Mouse (Mus musculus) heart, postnatal 0 days (tissue): Measurements from ENCODE around the gene Cpa5. TPM values are rescaled to one million over a fixed set of nuclear protein-coding genes. Genes with fewer than 3 reads are reported as not detected.

Source experiments
- ATAC-seq: fragments of 200-750 bp; cut with Nextera tagmentation; 2 replicates; pipeline ENCODE4 v1.8.0; 2017; ENCODE audit warnings: low read depth, moderate number of reproducible peaks, moderate library complexity; ENCODE audit not compliant: insufficient read depth
- DNase-seq: peaks from one replicate; pipeline ENCODE4 v3.0.0-alpha.2; 2016; ENCODE audit warnings: low spot score
- H3K27ac ChIP-seq: fragments of 300-500 bp; sonication (generic); 2 replicates; pipeline ENCODE4 v1.5.1; 2014; ENCODE audit warnings: low read depth, mild to moderate bottlenecking
- H3K27me3 ChIP-seq: fragments of 300-500 bp; sonication (generic); 2 replicates; pipeline ENCODE4 v1.6.1; 2014; ENCODE audit warnings: low read length, mixed read lengths; ENCODE audit not compliant: control insufficient read depth, insufficient read depth
- H3K36me3 ChIP-seq: fragments of 300-500 bp; sonication (generic); replicated peaks from 2 replicates; pipeline ENCODE4 v1.6.1; 2014; ENCODE audit warnings: low read length, mixed read lengths; ENCODE audit not compliant: control insufficient read depth, insufficient read depth
- H3K4me1 ChIP-seq: fragments of 300-500 bp; sonication (generic); 2 replicates; pipeline ENCODE4 v1.6.1; 2014; ENCODE audit warnings: antibody characterized with exemption; ENCODE audit not compliant: control insufficient read depth, insufficient read depth
- H3K4me2 ChIP-seq: fragments of 300-500 bp; sonication (generic); 2 replicates; pipeline ENCODE4 v1.6.1; 2014; ENCODE audit warnings: low read depth, mild to moderate bottlenecking, low read length, moderate library complexity
- H3K4me3 ChIP-seq: fragments of 300-500 bp; sonication (generic); 2 replicates; pipeline ENCODE4 v1.5.1; 2014; ENCODE audit warnings: low read depth, low read length
- H3K9ac ChIP-seq: fragments of 300-500 bp; sonication (generic); replicated peaks from 2 replicates; pipeline ENCODE4 v1.6.1; 2014; ENCODE audit warnings: low read depth, low read length, mixed read lengths
- H3K9me3 ChIP-seq: fragments of 300-500 bp; sonication (generic); replicated peaks from 2 replicates; pipeline ENCODE4 v1.6.1; 2016; ENCODE audit warnings: low read length; ENCODE audit not compliant: control insufficient read depth
- CTCF ChIP-seq: IDR thresholded peaks from 2 replicates; pipeline ENCODE4 v1.5.1; 2016; ENCODE audit warnings: antibody characterized with exemption, control low read depth, low read depth
- EP300 ChIP-seq: IDR thresholded peaks from 2 replicates; pipeline ENCODE4 v1.6.1; 2016; ENCODE audit warnings: antibody characterized with exemption, low read depth
- WGBS: fragments of 180-500 bp; shearing (Covaris S2); extraction: QIAGEN DNeasy Blood & Tissue Kit; methylation state at CpG from one replicate; pipeline ENCODE4 v1.1.7; 2014; 5-methylcytosine and 5-hydroxymethylcytosine counted together
- polyA plus RNA-seq: library from polyadenylated mRNA; unstranded; fragments of >200 nt; fragmentation: Nextera tagmentation; extraction: Ambion mirVana; gene quantifications from 2 replicates; pipeline ENCODE4 v1.2.1, GENCODE M21; 2015
- total RNA-seq: library from RNA; depleted of rRNA; stranded (reverse); fragments of >200 nt; gene quantifications from 2 replicates; pipeline ENCODE4 v1.2.3, GENCODE M21; 2014; ENCODE audit warnings: low replicate concordance; rRNA removed

The Cpa5 gene
- total and polyA plus RNA-seq, 2 experiments from 2014 or later, result 0.46 to 0.67 TPM

GRCm38 (mm10) chr6:30677591-30677990 is 66.8 kb downstream of the Cpa5 start:
- no peak overlapping the region for H3K27ac ChIP-seq
- DNase-seq, result no peak

GRCm38 (mm10) chr6:30678482-30678881 is 67.7 kb downstream of the Cpa5 start:
- Histone ChIP-seq H3K9ac (no peak overlapping the region), H3K36me3 (no peaks in the 10 kb centered on the region), H3K9me3 (no peaks in the 10 kb centered on the region), H3K27ac (no peak overlapping the region), H3K27me3 (no peaks in the 10 kb centered on the region), H3K4me3 (no peak overlapping the region), H3K4me2 (no peak overlapping the region), H3K4me1 (peaks cover 29% of the 10 kb centered on the region)
- WGBS, result 81% methylated on average over 6 of the region's 6 CpGs
- ATAC-seq (no peak), DNase-seq (no peak)
- TF ChIP-seq CTCF (no peak), EP300 (no peak)

More at GRCm38 (mm10) chr6:30677591-30677990, 66.8 kb downstream of the Cpa5 start:
- peaks cover 24% of the 10 kb centered on the region for H3K4me1 ChIP-seq
- 71% methylated on average over 9 of the region's 9 CpGs for WGBS
- TF ChIP-seq EP300 (no peak), CTCF (no peak)
- no peak overlapping the region for H3K4me3 ChIP-seq
- no peaks in the 10 kb centered on the region for H3K9me3 ChIP-seq
- H3K36me3 ChIP-seq, result no peaks in the 10 kb centered on the region
- H3K27me3 ChIP-seq, result no peaks in the 10 kb centered on the region
- no peak overlapping the region for H3K4me2 ChIP-seq
- ATAC-seq, result no peak
- no peak overlapping the region for H3K9ac ChIP-seq

- Histone ChIP-seq H3K4me2 (no peak overlapping the region), H3K9ac (no peak overlapping the region), H3K9me3 (no peaks in the 10 kb centered on the region), H3K27me3 (no peaks in the 10 kb centered on the region), H3K4me3 (no peak overlapping the region), H3K36me3 (no peaks in the 10 kb centered on the region), H3K4me1 (peaks cover 19% of the 10 kb centered on the region), H3K27ac (no peak overlapping the region)
- 33% methylated on average over 5 of the region's 5 CpGs for WGBS
- TF ChIP-seq CTCF (no peak), EP300 (no peak)
- DNase-seq (no peak), ATAC-seq (no peak)
These were observed 68.8 kb downstream of the Cpa5 start for GRCm38 (mm10) chr6:30679567-30679966.

- Histone ChIP-seq H3K27me3 (no peaks in the 10 kb centered on the region), H3K9ac (no peak overlapping the region), H3K27ac (no peak overlapping the region), H3K4me1 (peaks cover 11% of the 10 kb centered on the region), H3K36me3 (no peaks in the 10 kb centered on the region), H3K9me3 (no peaks in the 10 kb centered on the region), H3K4me3 (no peak overlapping the region), H3K4me2 (no peak overlapping the region)
- no peak for DNase-seq
- WGBS, result 81% methylated on average over 7 of the region's 7 CpGs
- TF ChIP-seq CTCF (no peak), EP300 (no peak)
- no peak for ATAC-seq
These were observed 69.6 kb downstream of the Cpa5 start for GRCm38 (mm10) chr6:30680442-30680841.

Other genes with a start within 250 kb of the Cpa5 start
- gene Zc3hc1, start 220.0 kb upstream of the Cpa5 start, total RNA-seq, result 35.0 and 40.4 TPM in 2 replicates
- gene Zc3hc1, start 220.0 kb upstream of the Cpa5 start, polyA plus RNA-seq, result 24.3 and 27.8 TPM in 2 replicates
- 58.7 and 86.7 TPM in 2 replicates for gene Klhdc10, start 209.1 kb upstream of the Cpa5 start, total RNA-seq
- gene Klhdc10, start 209.1 kb upstream of the Cpa5 start, polyA plus RNA-seq, result 10.5 and 11.8 TPM in 2 replicates
- gene Tmem209, start 101.2 kb upstream of the Cpa5 start, total RNA-seq, result 36.9 and 41.8 TPM in 2 replicates
- gene Tmem209, start 101.2 kb upstream of the Cpa5 start, polyA plus RNA-seq, result 10.9 and 13.1 TPM in 2 replicates
- gene Ssmem1, start 101.2 kb upstream of the Cpa5 start, total RNA-seq, result not detected in 2 replicates
- gene Ssmem1, start 101.2 kb upstream of the Cpa5 start, polyA plus RNA-seq, result 0.08 TPM in 1 of 2 replicates, not detected in the other
- gene Cpa2, start 69.4 kb upstream of the Cpa5 start, total RNA-seq, result not detected in 2 replicates
- gene Cpa2, start 69.4 kb upstream of the Cpa5 start, polyA plus RNA-seq, result 2.7 and 2.8 TPM in 2 replicates
- 0.23 TPM in 1 of 2 replicates, not detected in the other for gene Cpa4, start 42.6 kb upstream of the Cpa5 start, total RNA-seq
- gene Cpa4, start 42.6 kb upstream of the Cpa5 start, polyA plus RNA-seq, result 0.30 and 0.46 TPM in 2 replicates
- gene Cpa1, start 28.2 kb downstream of the Cpa5 start, total RNA-seq, result 11.5 and 16.8 TPM in 2 replicates
- 4.4 and 6.2 TPM in 2 replicates for gene Cpa1, start 28.2 kb downstream of the Cpa5 start, polyA plus RNA-seq
- gene Cep41, start 82.7 kb downstream of the Cpa5 start, total RNA-seq, result 1.7 and 4.7 TPM in 2 replicates
- gene Cep41, start 82.7 kb downstream of the Cpa5 start, polyA plus RNA-seq, result 5.7 and 7.5 TPM in 2 replicates
- gene Mest, start 112.5 kb downstream of the Cpa5 start, total RNA-seq, result 717 and 1,330 TPM in 2 replicates
- 664 and 669 TPM in 2 replicates for gene Mest, start 112.5 kb downstream of the Cpa5 start, polyA plus RNA-seq